Mouse (Mus musculus) cortical plate, adult 2 months (tissue): Measurements from ENCODE around the gene Arhgef3. TPM values are rescaled to one million over a fixed set of nuclear protein-coding genes. Genes with fewer than 3 reads are reported as not detected.

Experiments
- H3K27ac ChIP-seq: fragments of 200-500 bp; 2 replicates; pipeline ENCODE4 v1.5.1; 2012; ENCODE audit warnings: low read length, control low read depth, inconsistent platforms; ENCODE audit not compliant: insufficient read depth
- H3K4me1 ChIP-seq: fragments of 200-500 bp; 2 replicates; pipeline ENCODE4 v1.6.1; 2011; ENCODE audit warnings: low read length; ENCODE audit not compliant: control insufficient read depth, insufficient read depth
- H3K4me3 ChIP-seq: fragments of 200-500 bp; 2 replicates; pipeline ENCODE4 v1.5.1; 2011; ENCODE audit warnings: mild to moderate bottlenecking, low read length, control low read depth; ENCODE audit not compliant: insufficient read depth
- CTCF ChIP-seq: fragments of 200-500 bp; IDR thresholded peaks from 2 replicates; pipeline ENCODE4 v1.5.1; 2011; ENCODE audit warnings: mild to moderate bottlenecking, control low read depth, low read length; ENCODE audit not compliant: insufficient read depth; ENCODE audit errors: extremely low read depth
- POLR2A ChIP-seq: fragments of 200-500 bp; IDR thresholded peaks from 2 replicates; pipeline ENCODE4 v1.6.1; 2011; ENCODE audit warnings: mild to moderate bottlenecking, low read length, control low read depth; ENCODE audit not compliant: insufficient read depth; ENCODE audit errors: extremely low read depth
- polyA plus RNA-seq: library from polyadenylated mRNA; depleted of rRNA; stranded (reverse); fragments of >200 nt; gene quantifications from 2 replicates; pipeline ENCODE4 v1.2.3, GENCODE M21; 2012; rRNA removed

Gene Arhgef3
- 42.9 and 45.9 TPM in 2 replicates for polyA plus RNA-seq

- Histone ChIP-seq H3K4me1 (no peaks in the 10 kb centered on the region), H3K27ac (no peak within 1 kb of the TSS), H3K4me3 (peak within 1 kb of the TSS; percentile 18; the same call in 1 of the 2 replicates)
- no peak for TF ChIP-seq CTCF
- TF ChIP-seq POLR2A: no peak
These were observed at the start of gene Arhgef3 for GRCm38 (mm10) chr14:27114362-27115274. Gene Arhgef3 (plus strand): TSS chr14:27114899.

- H3K27ac ChIP-seq: no peak overlapping the region
These were observed 48.3 kb upstream of the Arhgef3 start for GRCm38 (mm10) chr14:27066171-27066929.

GRCm38 (mm10) chr14:27067866-27068271 lies 46.8 kb upstream of the Arhgef3 start:
- Histone ChIP-seq H3K4me3 (no peak overlapping the region), H3K27ac (no peak overlapping the region), H3K4me1 (peaks cover 3% of the 10 kb centered on the region)
- TF ChIP-seq POLR2A (no peak), CTCF (no peak)

More at GRCm38 (mm10) chr14:27066171-27066929, 48.3 kb upstream of the Arhgef3 start:
- Histone ChIP-seq H3K4me3 (no peak overlapping the region), H3K4me1 (peaks cover 3% of the 10 kb centered on the region)
- TF ChIP-seq CTCF (no peak), POLR2A (no peak)

GRCm38 (mm10) chr14:27069434-27070097 lies 45.1 kb upstream of the Arhgef3 start:
- Histone ChIP-seq H3K4me1 (peaks cover 3% of the 10 kb centered on the region), H3K4me3 (no peak overlapping the region), H3K27ac (no peak overlapping the region)
- TF ChIP-seq CTCF (no peak), POLR2A (no peak)

GRCm38 (mm10) chr14:27070128-27070527 lies 44.6 kb upstream of the Arhgef3 start:
- Histone ChIP-seq H3K4me3 (no peak overlapping the region), H3K27ac (no peak overlapping the region), H3K4me1 (peaks cover 3% of the 10 kb centered on the region)
- TF ChIP-seq CTCF: no peak
- TF ChIP-seq POLR2A: no peak

- Histone ChIP-seq H3K27ac (no peak overlapping the region), H3K4me1 (peaks cover 3% of the 10 kb centered on the region), H3K4me3 (no peak overlapping the region)
- TF ChIP-seq POLR2A (no peak), CTCF (no peak)
These were observed 43.9 kb upstream of the Arhgef3 start for GRCm38 (mm10) chr14:27070758-27071157.

- Histone ChIP-seq H3K4me1 (peaks cover 3% of the 10 kb centered on the region), H3K4me3 (no peak overlapping the region), H3K27ac (no peak overlapping the region)
- no peak for TF ChIP-seq POLR2A
- no peak for TF ChIP-seq CTCF
These were observed 42.7 kb upstream of the Arhgef3 start for GRCm38 (mm10) chr14:27071985-27072384.

- H3K27ac ChIP-seq: no peak overlapping the region
- no peak overlapping the region for H3K4me3 ChIP-seq
- TF ChIP-seq POLR2A (no peak), CTCF (no peak)
- no peaks in the 10 kb centered on the region for H3K4me1 ChIP-seq
These were observed 39.6 kb upstream of the Arhgef3 start for GRCm38 (mm10) chr14:27075084-27075483.

- TF ChIP-seq CTCF: no peak
- no peak for TF ChIP-seq POLR2A
- Histone ChIP-seq H3K4me3 (no peak overlapping the region), H3K27ac (no peak overlapping the region), H3K4me1 (no peaks in the 10 kb centered on the region)
These were observed 38.7 kb upstream of the Arhgef3 start for GRCm38 (mm10) chr14:27075909-27076521.
